Mouse (Mus musculus) limb, embryonic 14.5 days (tissue): ENCODE results near the gene A830018L16Rik. TPM values are rescaled to one million over a fixed set of nuclear protein-coding genes. Genes with fewer than 3 reads are reported as not detected.

Source experiments
- ATAC-seq: fragments of 200-750 bp; cut with Nextera tagmentation; 2 replicates; pipeline ENCODE4 v1.8.0; 2017; ENCODE audit warnings: low read depth, moderate number of reproducible peaks, moderate TSS enrichment; ENCODE audit not compliant: low FRiP score
- DNase-seq: peaks from one replicate; pipeline ENCODE4 v3.0.0-alpha.2; 2015; ENCODE audit warnings: low spot score
- H3K27ac ChIP-seq: fragments of 300-500 bp; sonication (generic); replicated peaks from 2 replicates; pipeline ENCODE4 v1.5.1; 2014; ENCODE audit warnings: low read depth, mild to moderate bottlenecking, low read length, moderate library complexity, mixed read lengths
- H3K27me3 ChIP-seq: fragments of 300-500 bp; sonication (generic); 2 replicates; pipeline ENCODE4 v1.6.1; 2014; ENCODE audit warnings: low read length, mixed read lengths; ENCODE audit not compliant: control insufficient read depth, insufficient read depth
- H3K36me3 ChIP-seq: fragments of 300-500 bp; sonication (generic); 2 replicates; pipeline ENCODE4 v1.6.1; 2014; ENCODE audit warnings: mild to moderate bottlenecking, low read length, moderate library complexity, mixed read lengths; ENCODE audit not compliant: control insufficient read depth, insufficient read depth
- H3K4me1 ChIP-seq: fragments of 300-500 bp; sonication (generic); 2 replicates; pipeline ENCODE4 v1.6.1; 2014; ENCODE audit warnings: antibody characterized with exemption, low read length, mixed read lengths; ENCODE audit not compliant: control insufficient read depth, insufficient read depth
- H3K4me2 ChIP-seq: fragments of 300-500 bp; sonication (generic); replicated peaks from 2 replicates; pipeline ENCODE4 v1.6.1; 2014; ENCODE audit warnings: low read depth, mild to moderate bottlenecking, low read length, moderate library complexity; ENCODE audit not compliant: severe bottlenecking
- H3K4me3 ChIP-seq: fragments of 300-500 bp; sonication (generic); replicated peaks from 2 replicates; pipeline ENCODE4 v1.5.1; 2014; ENCODE audit warnings: low read length
- H3K9ac ChIP-seq: fragments of 300-500 bp; sonication (generic); 2 replicates; pipeline ENCODE4 v1.6.1; 2014; ENCODE audit warnings: mild to moderate bottlenecking, low read depth, low read length, moderate library complexity; ENCODE audit not compliant: severe bottlenecking
- H3K9me3 ChIP-seq: fragments of 300-500 bp; sonication (generic); 2 replicates; pipeline ENCODE4 v1.6.1; 2016; ENCODE audit warnings: low read length; ENCODE audit not compliant: control insufficient read depth
- POLR2A ChIP-seq: fragments of 200-500 bp; IDR thresholded peaks from 2 replicates; pipeline ENCODE4 v1.8.0; 2012; ENCODE audit warnings: inconsistent platforms, mild to moderate bottlenecking, moderate library complexity, borderline replicate concordance; ENCODE audit not compliant: insufficient read depth, insufficient read length; ENCODE audit errors: extremely low read depth
- WGBS: fragments of 180-500 bp; shearing (Covaris S2); extraction: QIAGEN DNeasy Blood & Tissue Kit; methylation state at CpG from one replicate; pipeline ENCODE4 v1.1.7; 2014; 5-methylcytosine and 5-hydroxymethylcytosine counted together
- polyA plus RNA-seq, 2 experiments: library from polyadenylated mRNA; depleted of rRNA in 1 of 2; stranded (reverse) in 1 of 2; unstranded in 1 of 2; fragments of >200 nt; fragmentation: Nextera tagmentation in 1 of 2; extraction: Ambion mirVana in 1 of 2; gene quantifications; 2 replicates each; pipeline versions ENCODE4 v1.2.1 to v1.2.3; 2012 to 2014

Gene A830018L16Rik
- polyA plus RNA-seq, 2 experiments, result 1.9 to 2.9 TPM

DNA sequence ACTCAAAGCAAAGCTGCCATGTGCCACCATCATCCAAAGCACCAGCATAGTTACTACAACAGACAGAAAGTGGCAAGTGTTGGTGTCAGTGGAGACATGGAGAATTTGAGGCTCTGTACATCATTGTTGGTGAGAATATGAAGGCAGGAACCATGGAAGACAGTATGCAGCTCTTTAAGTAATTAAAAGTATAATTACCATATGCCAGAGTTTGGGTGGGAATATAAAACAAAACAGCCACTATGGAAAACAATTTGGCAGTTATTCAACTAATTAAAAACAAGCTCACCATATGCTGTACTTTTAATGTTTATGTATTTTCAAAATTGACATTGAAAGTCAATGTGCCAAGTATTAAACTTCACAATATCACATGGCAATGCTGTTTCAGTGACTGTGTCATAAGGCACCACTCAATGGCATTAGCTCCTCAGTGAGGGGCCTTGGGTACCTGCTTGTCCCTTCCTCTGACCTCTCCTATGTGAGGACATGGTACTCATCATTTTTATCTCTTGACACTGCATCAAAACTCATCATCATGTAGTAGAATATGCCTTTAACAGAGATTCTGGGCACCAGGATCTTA, 153.5 kb downstream of the A830018L16Rik start:
- Histone ChIP-seq H3K4me3 (no peak overlapping the region), H3K9ac (no peak overlapping the region), H3K36me3 (no peaks in the 10 kb centered on the region), H3K9me3 (no peaks in the 10 kb centered on the region), H3K27ac (no peak overlapping the region), H3K4me2 (no peak overlapping the region), H3K27me3 (no peaks in the 10 kb centered on the region), H3K4me1 (no peaks in the 10 kb centered on the region)
- TF ChIP-seq POLR2A, result no peak
- DNase-seq (no peak), ATAC-seq (no peak)

DNA sequence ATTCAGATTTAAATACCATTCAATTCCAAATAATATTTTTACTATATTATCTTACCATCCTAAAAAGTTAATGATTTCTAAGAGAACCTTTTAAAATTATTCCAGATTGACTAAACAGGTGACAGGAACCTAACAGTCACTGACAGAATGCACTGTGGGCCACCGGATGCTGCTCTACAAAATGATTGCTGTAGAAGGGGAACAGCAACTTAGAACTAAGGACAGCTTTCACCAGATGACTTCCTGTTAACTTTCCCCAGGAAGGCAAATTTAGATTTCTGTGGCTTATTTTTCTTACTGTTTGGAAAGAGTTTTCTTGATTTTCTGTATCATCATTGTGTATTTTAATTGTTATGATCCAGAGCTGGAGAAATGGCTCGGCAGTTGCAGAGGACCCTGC, 156.4 kb downstream of the A830018L16Rik start:
- no peak for TF ChIP-seq POLR2A
- no peak overlapping the region for H3K27ac ChIP-seq
- DNase-seq (no peak), ATAC-seq (no peak)
- no peak overlapping the region for H3K4me2 ChIP-seq
- H3K4me3 ChIP-seq, result no peak overlapping the region
- no peak overlapping the region for H3K9ac ChIP-seq
- H3K36me3 ChIP-seq, result no peaks in the 10 kb centered on the region
- H3K4me1 ChIP-seq, result no peaks in the 10 kb centered on the region
- 89% methylated on average over 2 of the region's 2 CpGs for WGBS
- no peaks in the 10 kb centered on the region for H3K27me3 ChIP-seq
- H3K9me3 ChIP-seq, result no peaks in the 10 kb centered on the region

- Histone ChIP-seq H3K27ac (no peak overlapping the region), H3K9me3 (no peaks in the 10 kb centered on the region), H3K4me2 (no peak overlapping the region), H3K9ac (no peak overlapping the region), H3K36me3 (no peaks in the 10 kb centered on the region), H3K4me1 (no peaks in the 10 kb centered on the region), H3K27me3 (no peaks in the 10 kb centered on the region), H3K4me3 (no peak overlapping the region)
- no peak for TF ChIP-seq POLR2A
- WGBS, result 55% methylated on average over 2 of the region's 2 CpGs
- DNase-seq, result no peak
- no peak for ATAC-seq
Measured at GRCm38 (mm10) chr1:11573462-11573861, 159.6 kb downstream of the A830018L16Rik start.

DNA sequence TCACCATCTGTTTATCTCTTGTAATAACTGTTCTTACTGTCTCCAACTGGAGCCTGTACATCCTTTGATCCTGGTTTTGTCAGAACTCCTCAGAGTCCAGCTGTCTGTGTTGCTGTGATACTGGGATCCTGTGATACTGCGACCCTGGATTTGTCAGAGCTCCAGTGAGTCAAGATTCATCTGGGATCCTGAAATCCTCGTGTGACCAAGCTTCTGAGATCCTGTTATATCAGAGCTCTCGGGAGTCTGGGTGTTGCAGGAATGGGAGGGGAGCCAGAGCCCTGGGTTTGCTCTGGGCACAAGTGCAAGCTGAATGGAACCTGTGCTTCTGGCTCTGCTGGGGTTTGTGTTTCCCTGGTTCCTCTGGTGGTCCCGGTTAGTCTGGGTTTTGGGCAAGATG, 166.1 kb downstream of the A830018L16Rik start:
- no peaks in the 10 kb centered on the region for H3K27me3 ChIP-seq
- no peak for ATAC-seq
- H3K4me1 ChIP-seq, result no peaks in the 10 kb centered on the region
- no peak overlapping the region for H3K4me2 ChIP-seq
- 71% methylated on average over 4 of the region's 4 CpGs for WGBS
- H3K9ac ChIP-seq, result no peak overlapping the region
- H3K4me3 ChIP-seq, result no peak overlapping the region
- no peak for DNase-seq
- no peaks in the 10 kb centered on the region for H3K9me3 ChIP-seq
- H3K27ac ChIP-seq, result no peak overlapping the region
- no peaks in the 10 kb centered on the region for H3K36me3 ChIP-seq
- no peak for TF ChIP-seq POLR2A

GRCm38 (mm10) chr1:11588305-11588704, 174.4 kb downstream of the A830018L16Rik start:
- ATAC-seq, result no peak
- DNase-seq, result no peak
- 73% methylated on average over 10 of the region's 10 CpGs for WGBS

DNA sequence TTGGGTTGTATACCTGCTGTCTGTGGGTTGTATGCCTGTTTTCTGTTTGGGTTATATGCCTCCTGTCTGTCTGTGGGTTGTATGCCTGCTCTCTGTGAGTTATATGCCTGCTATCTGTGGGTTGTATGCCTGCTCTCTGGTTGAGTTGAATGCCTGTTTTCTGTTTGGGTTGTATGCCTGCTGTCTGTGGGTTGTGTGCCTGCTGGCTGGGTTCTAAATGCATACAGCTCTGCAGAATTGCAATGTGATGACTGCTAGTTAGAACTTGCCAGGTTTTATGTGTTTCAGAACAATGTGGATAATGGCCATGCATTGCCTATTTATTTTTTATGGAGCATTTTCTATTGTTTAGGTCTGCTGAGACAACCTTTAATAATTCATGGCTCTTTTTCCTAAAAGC, 236.2 kb downstream of the A830018L16Rik start:
- ATAC-seq, result no peak
- TF ChIP-seq POLR2A, result no peak
- Histone ChIP-seq H3K27me3 (no peaks in the 10 kb centered on the region), H3K4me3 (no peak overlapping the region), H3K36me3 (no peaks in the 10 kb centered on the region), H3K9ac (no peak overlapping the region), H3K4me2 (no peak overlapping the region), H3K4me1 (no peaks in the 10 kb centered on the region), H3K9me3 (no peaks in the 10 kb centered on the region), H3K27ac (no peak overlapping the region)
- DNase-seq, result no peak

More at GRCm38 (mm10) chr1:11588305-11588704, 174.4 kb downstream of the A830018L16Rik start:
- Histone ChIP-seq H3K9ac (no peak overlapping the region), H3K4me3 (no peak overlapping the region), H3K27ac (no peak overlapping the region), H3K27me3 (no peaks in the 10 kb centered on the region), H3K9me3 (no peaks in the 10 kb centered on the region), H3K4me1 (no peaks in the 10 kb centered on the region), H3K36me3 (no peaks in the 10 kb centered on the region), H3K4me2 (no peak overlapping the region)
- TF ChIP-seq POLR2A, result no peak
